Mouse (Mus musculus) ES-Bruce4 (cell line): Measurements from ENCODE around the gene 2700097O09Rik.

Experiments
- CTCF ChIP-seq: IDR thresholded peaks from one replicate; pipeline ENCODE4 v1.8.1; 2011; ENCODE audit warnings: low read depth, low read length
- EP300 ChIP-seq: IDR thresholded peaks from 2 replicates; pipeline ENCODE4 v1.6.1; 2011; ENCODE audit warnings: low read depth, low read length; ENCODE audit not compliant: insufficient read depth
- POLR2A ChIP-seq: IDR thresholded peaks from one replicate; pipeline ENCODE4 v1.8.1; 2011; ENCODE audit warnings: low read length; ENCODE audit not compliant: insufficient read depth

DNA sequence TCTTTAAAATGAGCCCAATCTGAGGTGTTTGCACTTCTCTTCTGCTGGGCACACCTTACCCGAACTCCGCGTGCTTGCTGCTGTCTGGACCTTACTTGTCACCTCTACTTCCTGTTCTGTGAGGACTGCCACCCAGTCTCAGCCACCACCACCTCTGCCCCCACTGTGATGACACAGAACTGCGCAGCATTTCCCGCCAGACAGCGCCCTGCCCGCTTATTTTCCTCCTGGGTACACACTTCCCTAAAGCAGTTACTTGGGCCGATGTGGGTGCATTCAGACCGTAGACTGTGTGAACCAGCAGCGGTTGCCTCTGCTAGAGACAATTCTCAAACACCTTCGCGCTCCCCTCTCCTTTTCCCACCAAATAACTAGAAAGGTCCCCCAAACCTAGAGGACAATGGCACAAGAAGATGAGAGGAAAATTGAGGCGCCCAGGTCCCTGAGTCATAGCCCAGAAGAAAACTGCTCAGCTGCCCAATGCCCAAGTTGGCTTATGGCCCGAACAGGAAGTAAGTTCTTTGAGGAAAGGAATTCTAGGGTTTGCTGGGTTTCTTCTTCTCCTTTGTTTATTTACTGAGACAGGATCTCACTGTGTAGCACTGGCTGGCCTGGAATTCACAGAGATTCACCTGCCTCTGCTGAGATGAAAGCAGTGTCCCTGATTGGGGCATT, 80.8 kb downstream of the 2700097O09Rik start:
- no peak for TF ChIP-seq CTCF
- no peak for TF ChIP-seq POLR2A
- no peak for TF ChIP-seq EP300
